Mouse (Mus musculus) G1E (cell line): ENCODE results near the gene Prl7a2.

Experiments
- CTCF ChIP-seq: IDR thresholded peaks from 2 replicates; pipeline ENCODE4 v1.5.1; 2012; ENCODE audit warnings: low read depth, low read length, inconsistent platforms, mixed read lengths
- GATA1 ChIP-seq: IDR thresholded peaks from 2 replicates; pipeline ENCODE4 v1.6.1; 2012; ENCODE audit warnings: borderline replicate concordance, low read length, inconsistent platforms, mixed read lengths
- POLR2AphosphoS5 ChIP-seq: IDR thresholded peaks from 2 replicates; pipeline ENCODE4 v1.6.1; 2012; ENCODE audit warnings: low read depth, low read length, inconsistent platforms; ENCODE audit not compliant: insufficient replicate concordance
- TAL1 ChIP-seq: conservative IDR thresholded peaks from 2 replicates; pipeline ENCODE4 v1.6.1; 2012; ENCODE audit warnings: low read depth, low read length, inconsistent platforms, mixed read lengths

DNA sequence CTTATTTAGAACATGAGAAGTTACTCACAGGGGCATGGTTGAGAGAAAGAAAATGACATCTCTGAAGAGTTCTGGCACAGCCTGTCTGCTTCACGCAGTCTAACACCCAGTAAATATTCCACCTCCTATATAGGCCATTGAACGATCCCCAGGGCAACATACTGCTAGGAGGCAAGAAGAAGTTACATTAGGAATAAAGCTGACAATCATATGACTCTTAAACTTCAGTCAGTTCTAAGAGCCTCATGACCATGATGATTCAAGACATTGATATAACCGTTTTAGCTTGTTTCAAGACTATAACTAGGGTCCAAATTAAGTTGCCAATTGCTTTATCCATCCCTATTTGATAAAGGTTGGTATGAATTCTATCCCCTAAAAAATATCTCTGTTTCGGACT lies at the start of gene Prl7a2:
- TF ChIP-seq CTCF (no peak), TAL1 (no peak), GATA1 (no peak), POLR2AphosphoS5 (no peak)
